Mouse (Mus musculus) forebrain, embryonic 16.5 days (tissue): Measurements from ENCODE around the gene Dop1b. TPM values are rescaled to one million over a fixed set of nuclear protein-coding genes. Genes with fewer than 3 reads are reported as not detected.

Source experiments
- ATAC-seq: fragments of 200-750 bp; cut with Nextera tagmentation; 2 replicates; pipeline ENCODE4 v1.8.0; 2017; ENCODE audit warnings: mild to moderate bottlenecking, moderate library complexity
- H3K27ac ChIP-seq: fragments of 300-500 bp; sonication (generic); 2 replicates; pipeline ENCODE4 v1.5.1; 2014; ENCODE audit warnings: low read length, control low read depth
- H3K27me3 ChIP-seq: fragments of 300-500 bp; sonication (generic); replicated peaks from 2 replicates; pipeline ENCODE4 v1.6.1; 2014; ENCODE audit warnings: low read length; ENCODE audit not compliant: control insufficient read depth, insufficient read depth
- H3K36me3 ChIP-seq: fragments of 300-500 bp; sonication (generic); 2 replicates; pipeline ENCODE4 v1.6.1; 2014; ENCODE audit not compliant: control insufficient read depth, insufficient read depth
- H3K4me1 ChIP-seq: fragments of 300-500 bp; sonication (generic); replicated peaks from 2 replicates; pipeline ENCODE4 v1.6.1; 2014; ENCODE audit warnings: low read length; ENCODE audit not compliant: control insufficient read depth, insufficient read depth
- H3K4me2 ChIP-seq: fragments of 300-500 bp; sonication (generic); 2 replicates; pipeline ENCODE4 v1.6.1; 2014; ENCODE audit warnings: mild to moderate bottlenecking, low read length, control low read depth
- H3K4me3 ChIP-seq: fragments of 300-500 bp; sonication (generic); replicated peaks from 2 replicates; pipeline ENCODE4 v1.5.1; 2014; ENCODE audit warnings: mild to moderate bottlenecking, low read length, control low read depth
- H3K9ac ChIP-seq: fragments of 300-500 bp; sonication (generic); replicated peaks from 2 replicates; pipeline ENCODE4 v1.6.1; 2014; ENCODE audit warnings: low read depth, low read length, control low read depth
- H3K9me3 ChIP-seq: fragments of 300-500 bp; sonication (generic); 2 replicates; pipeline ENCODE4 v1.6.1; 2016; ENCODE audit warnings: low read length; ENCODE audit not compliant: control insufficient read depth
- WGBS: fragments of 180-500 bp; shearing (Covaris S2); extraction: QIAGEN DNeasy Blood & Tissue Kit; methylation state at CpG from one replicate; pipeline ENCODE4 v1.1.7; 2014; 5-methylcytosine and 5-hydroxymethylcytosine counted together
- polyA plus RNA-seq: library from polyadenylated mRNA; unstranded; fragments of >200 nt; fragmentation: Nextera tagmentation; extraction: Ambion mirVana; gene quantifications from 2 replicates; pipeline ENCODE4 v1.2.1, GENCODE M21; 2015

Gene Dop1b
- polyA plus RNA-seq, 1 experiment from 2014 or later = 43.3 TPM

DNA sequence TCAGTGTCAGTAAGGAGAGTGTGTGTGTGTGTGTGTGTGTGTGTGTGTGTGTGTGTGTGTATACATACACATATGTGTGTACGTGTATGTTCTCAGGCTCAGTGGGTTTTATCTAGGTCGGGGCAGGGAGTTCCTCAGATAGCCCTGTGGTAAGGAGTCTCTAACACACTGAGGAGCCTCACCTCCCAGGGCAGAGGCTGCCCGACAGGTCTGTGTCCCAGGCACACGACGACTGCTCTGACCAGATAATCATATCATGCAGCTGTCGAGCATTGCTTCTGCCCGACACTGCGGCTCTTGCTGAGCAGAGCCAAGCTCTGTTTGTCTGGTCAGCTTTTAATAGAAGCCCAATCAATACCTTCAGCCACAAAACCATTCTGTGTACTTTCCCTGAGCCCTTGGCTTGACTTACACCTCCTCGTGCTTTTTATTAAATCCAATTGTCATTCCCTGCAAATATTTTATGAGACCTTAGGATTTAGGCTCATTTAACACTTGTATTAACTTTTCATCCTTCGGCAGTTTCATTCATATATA is 33.2 kb downstream of the Dop1b start:
- no peaks in the 10 kb centered on the region for H3K27me3 ChIP-seq
- H3K4me3 ChIP-seq = no peak overlapping the region
- H3K4me1 ChIP-seq = no peaks in the 10 kb centered on the region
- ATAC-seq = no peak
- H3K36me3 ChIP-seq = peaks cover 8% of the 10 kb centered on the region
- 84% methylated on average over 10 of the region's 10 CpGs for WGBS
- H3K9me3 ChIP-seq = no peaks in the 10 kb centered on the region
- H3K4me2 ChIP-seq = no peak overlapping the region
- no peak overlapping the region for H3K9ac ChIP-seq
- H3K27ac ChIP-seq = no peak overlapping the region

GRCm38 (mm10) chr16:93746397-93746796 is 34.7 kb downstream of the Dop1b start:
- Histone ChIP-seq H3K4me2 (no peak overlapping the region), H3K27ac (no peak overlapping the region), H3K36me3 (0 out of 2 replicates have a peak, but pooled peaks cover 5% of the 10 kb centered on the region), H3K4me3 (no peak overlapping the region), H3K4me1 (no peaks in the 10 kb centered on the region), H3K27me3 (no peaks in the 10 kb centered on the region), H3K9ac (no peak overlapping the region), H3K9me3 (no peaks in the 10 kb centered on the region)
- no peak for ATAC-seq
- WGBS = 81% methylated on average over 8 of the region's 8 CpGs

GRCm38 (mm10) chr16:93746957-93747356 is 35.3 kb downstream of the Dop1b start:
- Histone ChIP-seq H3K9ac (no peak overlapping the region), H3K4me3 (no peak overlapping the region), H3K36me3 (0 out of 2 replicates have a peak, but pooled peaks cover 5% of the 10 kb centered on the region), H3K4me1 (no peaks in the 10 kb centered on the region), H3K27me3 (no peaks in the 10 kb centered on the region), H3K9me3 (no peaks in the 10 kb centered on the region), H3K4me2 (no peak overlapping the region), H3K27ac (no peak overlapping the region)
- ATAC-seq = no peak
- WGBS = 95% methylated on average over 4 of the region's 4 CpGs

DNA sequence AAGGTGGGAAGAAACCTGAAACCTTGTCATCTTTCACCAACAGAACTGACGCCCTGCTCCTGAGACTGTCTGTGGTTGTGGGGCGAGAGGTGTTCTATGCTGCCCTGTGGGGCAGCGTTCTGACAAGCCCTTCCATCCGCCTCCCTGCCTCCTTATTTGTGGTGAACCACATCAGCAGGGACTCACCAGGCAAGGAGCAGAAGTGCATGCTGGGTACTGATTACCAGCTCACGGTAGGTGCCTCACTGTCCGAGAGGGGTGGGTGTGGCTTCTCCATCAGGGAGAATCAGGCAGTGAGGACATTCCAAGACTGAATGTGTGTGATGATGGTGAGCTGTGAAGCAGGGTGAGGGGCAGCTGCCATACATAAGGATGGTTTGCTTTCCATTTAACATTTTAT is 35.7 kb downstream of the Dop1b start:
- no peaks in the 10 kb centered on the region for H3K4me1 ChIP-seq
- H3K36me3 ChIP-seq = 0 out of 2 replicates have a peak, but pooled peaks cover 5% of the 10 kb centered on the region
- WGBS = 75% methylated on average over 6 of the region's 6 CpGs
- no peaks in the 10 kb centered on the region for H3K27me3 ChIP-seq
- no peak overlapping the region for H3K4me2 ChIP-seq
- no peak overlapping the region for H3K4me3 ChIP-seq
- no peaks in the 10 kb centered on the region for H3K9me3 ChIP-seq
- H3K27ac ChIP-seq = no peak overlapping the region
- H3K9ac ChIP-seq = no peak overlapping the region
- no peak for ATAC-seq

- Histone ChIP-seq H3K27ac (no peak overlapping the region), H3K36me3 (peaks cover 13% of the 10 kb centered on the region), H3K9me3 (no peaks in the 10 kb centered on the region), H3K4me2 (no peak overlapping the region), H3K27me3 (no peaks in the 10 kb centered on the region), H3K4me1 (no peaks in the 10 kb centered on the region), H3K9ac (no peak overlapping the region), H3K4me3 (no peak overlapping the region)
- no peak for ATAC-seq
- WGBS = 78% methylated on average over 15 of the region's 15 CpGs
Observed at GRCm38 (mm10) chr16:93749147-93749910, 37.6 kb downstream of the Dop1b start.

GRCm38 (mm10) chr16:93750464-93750863 is 38.8 kb downstream of the Dop1b start:
- H3K4me2 ChIP-seq = no peak overlapping the region
- WGBS = 79% methylated on average over 6 of the region's 6 CpGs
- no peak overlapping the region for H3K9ac ChIP-seq
- no peak for ATAC-seq
- no peaks in the 10 kb centered on the region for H3K27me3 ChIP-seq
- peaks cover 18% of the 10 kb centered on the region for H3K36me3 ChIP-seq
- no peak overlapping the region for H3K27ac ChIP-seq
- no peaks in the 10 kb centered on the region for H3K4me1 ChIP-seq
- H3K9me3 ChIP-seq = no peaks in the 10 kb centered on the region
- H3K4me3 ChIP-seq = no peak overlapping the region

DNA sequence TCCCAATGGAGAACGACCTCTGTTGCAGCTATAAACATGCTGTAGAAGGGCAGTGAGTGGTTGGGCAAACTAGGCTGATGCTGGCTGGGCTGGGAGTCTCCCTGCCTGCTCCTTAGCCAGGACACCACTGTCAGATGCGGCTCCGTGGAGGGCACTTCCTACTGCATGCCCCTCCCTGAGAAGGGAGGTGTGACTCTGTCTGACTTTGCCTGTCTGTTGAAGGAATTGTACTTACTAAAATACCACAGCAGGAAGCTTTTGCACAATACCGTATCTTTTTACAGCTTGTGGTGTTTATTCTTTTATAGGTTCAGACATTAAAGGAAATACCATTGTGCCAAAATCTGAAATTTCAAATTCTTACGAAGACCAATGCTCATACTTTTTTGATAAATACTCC is 40.1 kb downstream of the Dop1b start:
- no peaks in the 10 kb centered on the region for H3K27me3 ChIP-seq
- H3K9ac ChIP-seq = no peak overlapping the region
- H3K9me3 ChIP-seq = no peaks in the 10 kb centered on the region
- no peak overlapping the region for H3K27ac ChIP-seq
- no peak overlapping the region for H3K4me3 ChIP-seq
- ATAC-seq = no peak
- H3K4me1 ChIP-seq = no peaks in the 10 kb centered on the region
- H3K4me2 ChIP-seq = no peak overlapping the region
- WGBS = 71% methylated on average over 5 of the region's 5 CpGs
- peaks cover 17% of the 10 kb centered on the region for H3K36me3 ChIP-seq

DNA sequence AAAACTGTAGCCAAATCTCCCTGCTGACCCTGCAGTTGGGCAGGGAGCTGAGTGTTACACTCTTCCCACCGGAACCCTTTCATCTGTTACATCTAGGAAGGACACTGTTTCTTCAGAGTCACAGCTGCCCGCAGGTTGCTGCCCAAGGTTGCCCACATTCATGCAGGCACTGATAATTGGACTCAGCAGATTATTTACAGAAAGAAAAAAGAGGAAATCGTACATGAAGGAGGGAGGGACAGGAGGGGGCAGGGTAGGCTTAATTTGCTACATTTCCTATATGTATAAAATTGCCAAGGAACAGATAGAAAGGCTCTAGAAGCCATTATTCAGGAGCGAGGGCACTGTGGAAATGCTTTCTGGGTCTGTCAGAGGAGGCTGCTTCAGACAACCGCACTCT is 44.9 kb downstream of the Dop1b start:
- peaks cover 28% of the 10 kb centered on the region for H3K36me3 ChIP-seq
- ATAC-seq = no peak
- H3K9me3 ChIP-seq = no peaks in the 10 kb centered on the region
- no peak overlapping the region for H3K4me2 ChIP-seq
- 84% methylated on average over 5 of the region's 5 CpGs for WGBS
- no peaks in the 10 kb centered on the region for H3K4me1 ChIP-seq
- H3K27me3 ChIP-seq = no peaks in the 10 kb centered on the region
- no peak overlapping the region for H3K27ac ChIP-seq
- H3K9ac ChIP-seq = no peak overlapping the region
- H3K4me3 ChIP-seq = no peak overlapping the region

DNA sequence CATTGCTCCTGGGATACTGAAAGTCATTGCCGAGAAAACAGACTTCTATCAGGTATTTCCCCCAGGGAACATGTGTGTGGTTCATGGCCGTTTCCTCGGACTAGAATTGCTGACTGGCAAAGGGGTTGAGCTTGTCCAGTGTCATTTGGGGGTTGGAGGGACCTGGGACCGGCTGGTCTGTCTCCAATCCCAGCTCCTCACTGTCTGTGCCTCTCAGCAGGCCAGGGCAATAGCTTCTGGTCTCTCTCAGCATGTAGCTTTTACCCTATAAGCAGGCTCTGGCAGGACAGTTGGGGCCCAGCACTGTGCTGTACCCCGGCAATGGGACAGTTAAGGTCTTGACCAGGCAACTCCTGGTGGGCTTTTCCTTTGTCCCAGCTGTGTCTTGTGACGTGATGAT is 51.7 kb downstream of the Dop1b start:
- Histone ChIP-seq H3K4me1 (no peaks in the 10 kb centered on the region), H3K36me3 (peaks cover 10% of the 10 kb centered on the region), H3K9ac (no peak overlapping the region)

More for the DNA sequence above, 51.7 kb downstream of the Dop1b start:
- Histone ChIP-seq H3K27ac (no peak overlapping the region), H3K4me3 (no peak overlapping the region), H3K4me2 (no peak overlapping the region), H3K9me3 (no peaks in the 10 kb centered on the region), H3K27me3 (no peaks in the 10 kb centered on the region)
- no peak for ATAC-seq
- 77% methylated on average over 6 of the region's 6 CpGs for WGBS
